Mouse (Mus musculus) cortical plate, adult 2 months (tissue): ENCODE measurements at regions not wholly inside any gene's neighbourhood (a gene's known extent, or its start where the extent isn't known, plus 50 kb on each side); places are given as distances from the start of the nearest gene placed in this dataset.

Experiments
- CTCF ChIP-seq: fragments of 200-500 bp; IDR thresholded peaks from 2 replicates; pipeline ENCODE4 v1.5.1; 2011; ENCODE audit warnings: mild to moderate bottlenecking, control low read depth, low read length; ENCODE audit not compliant: insufficient read depth; ENCODE audit errors: extremely low read depth
- POLR2A ChIP-seq: fragments of 200-500 bp; IDR thresholded peaks from 2 replicates; pipeline ENCODE4 v1.6.1; 2011; ENCODE audit warnings: mild to moderate bottlenecking, low read length, control low read depth; ENCODE audit not compliant: insufficient read depth; ENCODE audit errors: extremely low read depth

GRCm38 (mm10) chr14:102510387-102510786 lies 472.1 kb downstream of the Kctd12 start:
- TF ChIP-seq POLR2A = no peak
- peak; percentile 78 for TF ChIP-seq CTCF
